Mouse (Mus musculus): ENCODE data around the gene Pfas. TPM values are rescaled to one million over a fixed set of nuclear protein-coding genes. Genes with fewer than 3 reads are reported as not detected.
A peak's percentile ranks its signal among the peaks of the same experiment; 100 is the strongest.

Pfas gene
- total and polyA plus RNA-seq, 3 experiments, result 63.5 to 149 (median 130) TPM

GRCm38 (mm10) chr11:68967337-68968282, 40.6 kb downstream of the Pfas start, which contains the start of gene Slc25a35 (continued):
- TF ChIP-seq ETS1 (IDR thresholded peaks at IDR 0.05; ENCODE audit: low read depth, low read length) (0 out of 2 replicates have a peak, but pooled peaks have one; percentile 50), MAFK (IDR thresholded peaks at IDR 0.05; ENCODE audit: borderline replicate concordance, low read depth, low read length) (no peak), MYC (IDR thresholded peaks at IDR 0.05; ENCODE audit: low read depth, low read length) (no peak), MXI1 (IDR thresholded peaks at IDR 0.05; ENCODE audit: low read depth, low read length) (peak; percentile 87), MYB (IDR thresholded peaks at IDR 0.05; ENCODE audit: low read depth, low read length) (no peak), EP300 (IDR thresholded peaks at IDR 0.05; ENCODE audit: low read depth in 1 of 2, low read length in 2 of 2) (peak in 1 of 2 experiments; percentile 41; a peak in 2 of 4 replicates), ZKSCAN1 (IDR thresholded peaks at IDR 0.05; ENCODE audit: low read depth, low read length) (no peak), RCOR1 (IDR thresholded peaks at IDR 0.05; ENCODE audit: low read depth, low read length) (peak; percentile 17; the same call in 1 of the 2 replicates), GATA1 (IDR thresholded peaks at IDR 0.05; ENCODE audit: low read depth, low read length) (no peak), MAX (IDR thresholded peaks at IDR 0.05; ENCODE audit: low read length) (peak; percentile 70), ZMIZ1 (IDR thresholded peaks at IDR 0.05; ENCODE audit: low read depth, low read length) (peak; percentile 64; the same call in 1 of the 2 replicates), POLR2AphosphoS2 (IDR thresholded peaks at IDR 0.05; ENCODE audit: low read length) (no peak), UBTF (IDR thresholded peaks at IDR 0.05; ENCODE audit: borderline replicate concordance, insufficient read depth, low read depth, low read length) (no peak), SIN3A (IDR thresholded peaks at IDR 0.05; ENCODE audit: low read length) (peak; percentile 87; the same call in 1 of the 2 replicates), NRF1 (IDR thresholded peaks at IDR 0.05; ENCODE audit: insufficient read depth, low read depth, low read length, poor library complexity, severe bottlenecking) (no peak), TBP (IDR thresholded peaks at IDR 0.05; ENCODE audit: low read depth, low read length) (0 out of 2 replicates have a peak, but pooled peaks have one; percentile 32), CHD2 (IDR thresholded peaks at IDR 0.05; ENCODE audit: low read length) (no peak), USF1 (IDR thresholded peaks at IDR 0.05; ENCODE audit: low read depth, low read length) (no peak), JUND (IDR thresholded peaks at IDR 0.05; ENCODE audit: low read depth, low read length) (no peak), ZC3H11A (IDR thresholded peaks at IDR 0.05; ENCODE audit: low read depth, low read length) (no peak), POLR2A (IDR thresholded peaks at IDR 0.05; ENCODE audit: control insufficient read depth in 1 of 2, insufficient read depth in 1 of 2, low read depth in 1 of 2, low read length in 2 of 2, poor library complexity in 1 of 2) (peak in 1 of 2 experiments; percentile 75; a peak in 2 of 4 replicates), SMC3 (IDR thresholded peaks at IDR 0.05; ENCODE audit: low read depth, low read length) (no peak)

GRCm38 (mm10) chr11:68966554-68966953, 41.7 kb downstream of the Pfas start:
- DNase-seq (ENCODE audit: low read depth, low spot score), result peak; percentile 57
- peaks cover 0 to 2% of the 10 kb centered on the region in 2 experiments; a peak in 2 of 4 replicates for H3K36me3 ChIP-seq (ENCODE audit: control insufficient read depth in 1 of 2, insufficient read depth in 2 of 2, low read length in 2 of 2)
- H3K4me1 ChIP-seq (ENCODE audit: control insufficient read depth in 1 of 2, insufficient read depth in 2 of 2, low read length in 2 of 2), result peaks cover 0 to 23% of the 10 kb centered on the region in 2 experiments; a peak in 3 of 4 replicates
- no peaks in the 10 kb centered on the region; the same call in 1 of the 2 replicates for H3K79me2 ChIP-seq (ENCODE audit: control insufficient read depth, insufficient read depth, low read length, poor library complexity)
- H3K4me3 ChIP-seq (ENCODE audit: control insufficient read depth in 1 of 2, insufficient read depth in 1 of 2, low read depth in 2 of 2, low read length in 2 of 2), result peak overlapping the region; percentile 16 to 82; a peak in 3 of 4 replicates
- peak overlapping the region; percentile 13; the same call in 1 of the 2 replicates for H3K9ac ChIP-seq (ENCODE audit: control insufficient read depth, low read depth, low read length, poor library complexity, severe bottlenecking)
- TF ChIP-seq TAL1 (IDR thresholded peaks at IDR 0.05; ENCODE audit: low read length) (no peak), KAT2A (conservative IDR thresholded peaks at IDR 0.05; ENCODE audit: low read depth, low read length) (no peak), E2F4 (IDR thresholded peaks at IDR 0.05; ENCODE audit: borderline replicate concordance, low read depth, low read length) (no peak), MEF2A (IDR thresholded peaks at IDR 0.05; ENCODE audit: extremely low read depth, insufficient replicate concordance, low read depth, low read length, poor library complexity, severe bottlenecking) (no peak), USF1 (IDR thresholded peaks at IDR 0.05; ENCODE audit: low read depth, low read length) (no peak), HCFC1 (IDR thresholded peaks at IDR 0.05; ENCODE audit: low read depth, low read length) (no peak), ZKSCAN1 (IDR thresholded peaks at IDR 0.05; ENCODE audit: low read depth, low read length) (peak; percentile 81), SIN3A (IDR thresholded peaks at IDR 0.05; ENCODE audit: low read length) (no peak)
- 0 out of 2 replicates have a peak overlapping the region, but pooled peaks have one; percentile 2 for H3K27ac ChIP-seq (ENCODE audit: control insufficient read depth, low read depth, low read length)
- no peaks in the 10 kb centered on the region for H3K27me3 ChIP-seq (ENCODE audit: control insufficient read depth in 1 of 2, insufficient read depth in 2 of 2, low read length in 2 of 2)
- H3K9me3 ChIP-seq (replicated peaks; ENCODE audit: insufficient read depth, low read length), result no peaks in the 10 kb centered on the region

All from MEL (cell line).